Mouse (Mus musculus) cerebellum, adult 2 months (tissue): Measurements from ENCODE around the gene Pqbp1.

ENCODE experiments used
- CTCF ChIP-seq: fragments of 200-500 bp; IDR thresholded peaks from 2 replicates; pipeline ENCODE4 v1.5.1; 2011; ENCODE audit warnings: low read depth, mild to moderate bottlenecking, control low read depth, low read length, moderate library complexity, borderline replicate concordance; ENCODE audit not compliant: insufficient read depth
- POLR2A ChIP-seq: fragments of 200-500 bp; IDR thresholded peaks from 2 replicates; pipeline ENCODE4 v1.6.1; 2011; ENCODE audit warnings: low read length, control low read depth, borderline replicate concordance; ENCODE audit not compliant: insufficient read depth

GRCm38 (mm10) chrX:7898211-7898610, 858 bp downstream of the Pqbp1 start:
- TF ChIP-seq CTCF (no peak), POLR2A (no peak)
